Mouse (Mus musculus): ENCODE measurements around the gene Olfr1512. TPM values are rescaled to one million over a fixed set of nuclear protein-coding genes. Genes with fewer than 3 reads are reported as not detected.

The Olfr1512 gene
- not detected for polyA plus RNA-seq (2014; fragmentation: Illumina TruSeq; extraction: RNeasy Lipid Tissue Mini Kit (QIAGEN cat#74804))

GRCm38 (mm10) chr14:52379068-52379467, at the start of gene Olfr1512:
Olfr1512 (minus strand) TSS chr14:52379168.

GRCm38 (mm10) chr14:52414273-52414672, 35.3 kb upstream of the Olfr1512 start, which contains the start of gene Olfr1510:
Olfr1510 (minus strand) TSS chr14:52414373.

GRCm38 (mm10) chr14:52397279-52397678, 18.3 kb upstream of the Olfr1512 start, which contains the start of gene Olfr1511:
Olfr1511 (minus strand) TSS chr14:52397379.

GRCm38 (mm10) chr14:52356308-52356707, 22.7 kb downstream of the Olfr1512 start, which contains the start of gene Olfr1513:
Olfr1513 (minus strand) TSS chr14:52356408.

GRCm38 (mm10) chr14:52327910-52328812, 50.8 kb downstream of the Olfr1512 start, which contains the start of gene Sall2:
Sall2 (minus strand) TSS chr14:52328762.

Other genes starting within 250 kb of the Olfr1512 start
- gene Supt16, start 181.8 kb downstream of the Olfr1512 start, polyA plus RNA-seq (2014; fragmentation: Illumina TruSeq; extraction: RNeasy Lipid Tissue Mini Kit (QIAGEN cat#74804)), result 121 TPM
- gene Chd8, start 121.4 kb downstream of the Olfr1512 start, polyA plus RNA-seq (2014; fragmentation: Illumina TruSeq; extraction: RNeasy Lipid Tissue Mini Kit (QIAGEN cat#74804)), result 122 TPM
- gene Tox4, start 100.0 kb downstream of the Olfr1512 start, polyA plus RNA-seq (2014; fragmentation: Illumina TruSeq; extraction: RNeasy Lipid Tissue Mini Kit (QIAGEN cat#74804)), result 51.2 TPM
- 38.3 TPM for gene Rab2b, start 99.6 kb downstream of the Olfr1512 start, polyA plus RNA-seq (2014; fragmentation: Illumina TruSeq; extraction: RNeasy Lipid Tissue Mini Kit (QIAGEN cat#74804))
- gene Mettl3, start 74.0 kb downstream of the Olfr1512 start, polyA plus RNA-seq (2014; fragmentation: Illumina TruSeq; extraction: RNeasy Lipid Tissue Mini Kit (QIAGEN cat#74804)), result 30.6 TPM
- gene Sall2, start 50.4 kb downstream of the Olfr1512 start, polyA plus RNA-seq (2014; fragmentation: Illumina TruSeq; extraction: RNeasy Lipid Tissue Mini Kit (QIAGEN cat#74804)), result 15.3 TPM
- not detected for gene Olfr1513, start 22.8 kb downstream of the Olfr1512 start, polyA plus RNA-seq (2014; fragmentation: Illumina TruSeq; extraction: RNeasy Lipid Tissue Mini Kit (QIAGEN cat#74804))
- gene Olfr1511, start 18.2 kb upstream of the Olfr1512 start, polyA plus RNA-seq (2014; fragmentation: Illumina TruSeq; extraction: RNeasy Lipid Tissue Mini Kit (QIAGEN cat#74804)), result not detected
- not detected for gene Olfr1510, start 35.2 kb upstream of the Olfr1512 start, polyA plus RNA-seq (2014; fragmentation: Illumina TruSeq; extraction: RNeasy Lipid Tissue Mini Kit (QIAGEN cat#74804))
- gene Olfr1509, start 63.8 kb upstream of the Olfr1512 start, polyA plus RNA-seq (2014; fragmentation: Illumina TruSeq; extraction: RNeasy Lipid Tissue Mini Kit (QIAGEN cat#74804)), result not detected
- gene Olfr1508, start 88.3 kb upstream of the Olfr1512 start, polyA plus RNA-seq (2014; fragmentation: Illumina TruSeq; extraction: RNeasy Lipid Tissue Mini Kit (QIAGEN cat#74804)), result not detected
- not detected for gene Olfr1507, start 116.6 kb upstream of the Olfr1512 start, polyA plus RNA-seq (2014; fragmentation: Illumina TruSeq; extraction: RNeasy Lipid Tissue Mini Kit (QIAGEN cat#74804))

Data from ovary, adult 10 weeks (tissue).